Mouse (Mus musculus): ENCODE data around the gene Ntan1. TPM values are rescaled to one million over a fixed set of nuclear protein-coding genes. Genes with fewer than 3 reads are reported as not detected.
A peak's percentile ranks its signal among the peaks of the same experiment; 100 is the strongest.
"Not testable (repeated sequence)": the region's sequence is repeated elsewhere in the genome, so short reads cannot be mapped to it uniquely, and the experiment has no call there.

Ntan1 gene
- 158 and 162 TPM in 2 replicates for polyA plus RNA-seq (2014; fragmentation: Nextera tagmentation; extraction: Ambion mirVana)

DNA sequence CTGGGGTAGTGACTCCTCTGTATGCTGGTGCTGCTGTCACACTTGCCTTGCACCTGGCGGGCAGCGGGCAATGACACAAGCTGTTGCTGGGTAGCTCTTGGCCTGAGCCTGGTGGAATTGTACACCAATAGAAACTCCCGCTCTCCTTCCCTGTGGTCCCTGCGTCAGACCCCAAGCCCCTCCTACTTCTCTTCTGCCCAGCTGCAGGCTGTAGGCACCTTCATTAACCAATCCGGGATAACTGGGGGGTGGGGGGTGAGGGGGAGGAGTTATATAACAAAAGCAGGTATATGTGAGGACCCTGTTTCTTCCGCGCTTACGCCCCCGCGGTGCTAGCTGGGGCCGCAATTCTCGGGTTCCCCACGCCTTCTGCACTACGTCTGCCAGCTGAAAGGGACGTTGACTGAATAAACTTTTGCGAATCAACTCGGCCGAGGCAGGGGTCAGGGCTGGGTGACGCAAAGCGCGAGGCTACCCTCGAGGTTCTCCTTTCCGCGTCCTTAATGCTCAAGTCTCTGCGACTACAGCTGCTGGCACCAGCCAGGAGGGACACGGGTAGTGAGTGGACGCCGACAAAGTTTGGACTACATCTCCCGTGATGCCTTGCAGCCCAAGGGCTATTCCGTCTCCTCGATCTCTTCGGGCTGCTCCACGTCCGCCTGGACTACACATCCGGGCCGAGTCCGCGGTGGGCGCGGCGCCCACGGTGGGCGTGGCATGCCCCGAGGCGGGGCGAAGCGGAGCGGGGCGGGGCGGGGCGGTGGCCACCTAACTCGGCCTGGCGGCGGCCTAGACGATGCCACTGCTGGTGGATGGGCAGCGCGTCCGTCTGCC lies at the start of gene Ntan1:
Gene Ntan1 (plus strand): TSS at position 286 of the 834 bp plus-strand sequence.
- peak; percentile 97 for ATAC-seq (ENCODE audit: insufficient number of reproducible peaks, insufficient read depth, low FRiP score, low read depth)
- H3K27me3 ChIP-seq (ENCODE audit: control insufficient read depth, insufficient read depth, low read length) = no peaks in the 10 kb centered on the region
- peak within 1 kb of the TSS; percentile 95 to 98 for H3K27ac ChIP-seq (replicated peaks in 1 of 2; ENCODE audit: control insufficient read depth in 1 of 2, insufficient read depth in 1 of 2, low read depth in 2 of 2, low read length in 2 of 2)
- H3K4me3 ChIP-seq (ENCODE audit: control insufficient read depth in 1 of 2, insufficient read depth in 1 of 2, low read depth in 1 of 2, low read length in 2 of 2) = peak within 1 kb of the TSS; percentile 71 to 73
- H3K4me2 ChIP-seq (ENCODE audit: low read length) = peak within 1 kb of the TSS; percentile 66
- no peaks in the 10 kb centered on the region for H3K9me3 ChIP-seq (ENCODE audit: control insufficient read depth, low read length)
- peak within 1 kb of the TSS; percentile 84 for H3K9ac ChIP-seq (ENCODE audit: low read length)
- H3K36me3 ChIP-seq (ENCODE audit: control insufficient read depth, insufficient read depth, low read length) = peaks cover 31% of the 10 kb centered on the region
- WGBS = under 1% methylated on average over 52 of the region's 58 CpGs
- H3K4me1 ChIP-seq (ENCODE audit: control insufficient read depth in 2 of 2, insufficient read depth in 2 of 2, low read length in 2 of 2) = peaks cover 0 to 14% of the 10 kb centered on the region in 2 experiments; a peak in 3 of 4 replicates

DNA sequence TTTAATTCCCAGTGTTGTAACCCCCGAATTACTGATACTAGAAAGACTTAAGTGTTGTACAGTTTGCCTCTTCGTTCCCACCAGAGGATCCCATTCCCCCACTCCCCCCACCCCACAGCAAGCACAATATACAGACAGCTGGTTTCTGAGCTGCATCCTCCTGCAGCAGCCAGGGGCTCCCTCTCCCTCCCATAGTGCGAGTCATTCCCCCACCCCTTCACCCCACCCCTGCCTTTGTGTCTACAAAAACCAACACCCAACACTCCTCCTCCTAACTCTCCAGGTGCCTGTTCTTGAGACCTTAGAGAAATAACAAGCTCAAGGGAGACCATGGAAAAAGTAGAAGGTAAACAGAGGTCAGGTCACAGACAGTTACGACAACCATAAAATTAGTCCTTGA lies 47.0 kb upstream of the Ntan1 start:
- H3K36me3 ChIP-seq (ENCODE audit: control insufficient read depth, insufficient read depth, low read length); ATAC-seq (ENCODE audit: insufficient number of reproducible peaks, insufficient read depth, low FRiP score, low read depth); H3K4me2 ChIP-seq (ENCODE audit: low read length); H3K9me3 ChIP-seq (ENCODE audit: control insufficient read depth, low read length); H3K27ac ChIP-seq (replicated peaks in 1 of 2; ENCODE audit: control insufficient read depth in 1 of 2, insufficient read depth in 1 of 2, low read depth in 2 of 2, low read length in 2 of 2); H3K4me1 ChIP-seq (ENCODE audit: control insufficient read depth in 2 of 2, insufficient read depth in 2 of 2, low read length in 2 of 2); H3K9ac ChIP-seq (ENCODE audit: low read length); H3K4me3 ChIP-seq (ENCODE audit: control insufficient read depth in 1 of 2, insufficient read depth in 1 of 2, low read depth in 1 of 2, low read length in 2 of 2); H3K27me3 ChIP-seq (ENCODE audit: control insufficient read depth, insufficient read depth, low read length): not testable (repeated sequence)
- 68% methylated on average over 4 of the region's 4 CpGs for WGBS

DNA sequence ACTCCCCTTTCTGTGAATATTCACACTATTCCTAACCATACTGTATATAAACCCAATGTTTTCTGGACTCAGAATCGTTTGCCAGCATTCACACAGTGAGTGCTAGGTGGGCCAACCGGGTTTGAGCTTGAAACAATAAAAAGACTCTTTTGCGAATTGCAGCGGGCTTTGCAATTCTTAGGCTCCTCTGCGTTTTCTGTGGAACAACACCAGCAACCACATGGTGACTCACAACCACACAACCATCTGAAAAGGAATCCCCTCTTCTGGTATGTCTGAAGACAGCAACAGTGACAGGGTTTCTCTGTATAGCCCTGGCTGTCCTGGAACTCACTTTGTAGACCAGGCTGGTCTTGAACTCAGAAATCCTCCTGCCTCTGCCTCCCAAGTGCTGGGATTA lies 46.6 kb upstream of the Ntan1 start:
- H3K4me1 ChIP-seq (ENCODE audit: control insufficient read depth in 2 of 2, insufficient read depth in 2 of 2, low read length in 2 of 2); H3K9ac ChIP-seq (ENCODE audit: low read length); H3K4me3 ChIP-seq (ENCODE audit: control insufficient read depth in 1 of 2, insufficient read depth in 1 of 2, low read depth in 1 of 2, low read length in 2 of 2); H3K36me3 ChIP-seq (ENCODE audit: control insufficient read depth, insufficient read depth, low read length); H3K27me3 ChIP-seq (ENCODE audit: control insufficient read depth, insufficient read depth, low read length); H3K4me2 ChIP-seq (ENCODE audit: low read length); H3K9me3 ChIP-seq (ENCODE audit: control insufficient read depth, low read length); H3K27ac ChIP-seq (replicated peaks in 1 of 2; ENCODE audit: control insufficient read depth in 1 of 2, insufficient read depth in 1 of 2, low read depth in 2 of 2, low read length in 2 of 2); ATAC-seq (ENCODE audit: insufficient number of reproducible peaks, insufficient read depth, low FRiP score, low read depth): not testable (repeated sequence)
- 86% methylated on average over 5 of the region's 5 CpGs for WGBS

DNA sequence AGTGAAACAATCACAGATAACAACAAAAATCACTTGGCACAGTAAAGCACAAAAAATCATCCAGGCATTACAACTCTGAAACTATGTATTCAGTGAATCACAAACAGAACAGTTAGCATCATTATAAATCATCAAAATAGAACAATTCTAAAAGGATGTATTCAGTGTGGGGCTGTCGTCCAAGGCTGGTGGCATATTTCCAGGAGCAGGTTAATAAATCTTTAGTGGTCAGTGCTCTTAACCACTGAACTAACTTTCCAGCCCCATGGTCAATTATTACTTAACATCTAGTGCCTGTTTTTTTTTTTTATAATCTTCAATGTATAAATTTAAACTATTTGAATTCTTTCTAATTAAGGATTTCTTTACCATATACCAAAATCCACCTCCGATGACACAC lies 44.6 kb upstream of the Ntan1 start:
- not testable (repeated sequence) for H3K4me3 ChIP-seq (ENCODE audit: control insufficient read depth in 1 of 2, insufficient read depth in 1 of 2, low read depth in 1 of 2, low read length in 2 of 2); H3K4me2 ChIP-seq (ENCODE audit: low read length); H3K4me1 ChIP-seq (ENCODE audit: control insufficient read depth in 2 of 2, insufficient read depth in 2 of 2, low read length in 2 of 2); ATAC-seq (ENCODE audit: insufficient number of reproducible peaks, insufficient read depth, low FRiP score, low read depth); H3K27me3 ChIP-seq (ENCODE audit: control insufficient read depth, insufficient read depth, low read length); H3K36me3 ChIP-seq (ENCODE audit: control insufficient read depth, insufficient read depth, low read length); H3K9me3 ChIP-seq (ENCODE audit: control insufficient read depth, low read length); H3K27ac ChIP-seq (replicated peaks in 1 of 2; ENCODE audit: control insufficient read depth in 1 of 2, insufficient read depth in 1 of 2, low read depth in 2 of 2, low read length in 2 of 2); H3K9ac ChIP-seq (ENCODE audit: low read length)
- 83% methylated on average over 2 of the region's 2 CpGs for WGBS

DNA sequence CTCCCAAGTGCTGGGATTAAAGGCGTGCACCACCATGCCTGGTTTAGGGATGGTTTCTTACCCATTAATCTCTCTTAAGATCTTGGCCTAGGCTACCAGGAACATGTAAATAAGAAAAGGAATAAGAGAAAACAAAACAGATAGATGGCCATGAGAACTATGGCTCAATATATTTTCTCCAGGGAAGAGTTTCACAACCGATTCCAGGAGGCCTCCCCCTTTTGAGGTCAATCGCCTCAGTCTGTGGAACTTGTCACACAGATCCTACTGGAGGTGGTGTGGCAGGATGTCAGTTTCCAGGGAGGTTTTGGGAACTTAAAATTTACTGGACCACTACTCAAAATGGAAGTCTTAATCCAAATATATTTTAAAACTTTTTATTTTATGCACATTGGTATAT lies 44.0 kb upstream of the Ntan1 start:
- not testable (repeated sequence) for H3K27me3 ChIP-seq (ENCODE audit: control insufficient read depth, insufficient read depth, low read length); ATAC-seq (ENCODE audit: insufficient number of reproducible peaks, insufficient read depth, low FRiP score, low read depth); H3K9ac ChIP-seq (ENCODE audit: low read length); H3K4me2 ChIP-seq (ENCODE audit: low read length); H3K4me3 ChIP-seq (ENCODE audit: control insufficient read depth in 1 of 2, insufficient read depth in 1 of 2, low read depth in 1 of 2, low read length in 2 of 2); H3K27ac ChIP-seq (replicated peaks in 1 of 2; ENCODE audit: control insufficient read depth in 1 of 2, insufficient read depth in 1 of 2, low read depth in 2 of 2, low read length in 2 of 2); H3K4me1 ChIP-seq (ENCODE audit: control insufficient read depth in 2 of 2, insufficient read depth in 2 of 2, low read length in 2 of 2); H3K9me3 ChIP-seq (ENCODE audit: control insufficient read depth, low read length); H3K36me3 ChIP-seq (ENCODE audit: control insufficient read depth, insufficient read depth, low read length)
- 82% methylated on average over 3 of the region's 3 CpGs for WGBS

DNA sequence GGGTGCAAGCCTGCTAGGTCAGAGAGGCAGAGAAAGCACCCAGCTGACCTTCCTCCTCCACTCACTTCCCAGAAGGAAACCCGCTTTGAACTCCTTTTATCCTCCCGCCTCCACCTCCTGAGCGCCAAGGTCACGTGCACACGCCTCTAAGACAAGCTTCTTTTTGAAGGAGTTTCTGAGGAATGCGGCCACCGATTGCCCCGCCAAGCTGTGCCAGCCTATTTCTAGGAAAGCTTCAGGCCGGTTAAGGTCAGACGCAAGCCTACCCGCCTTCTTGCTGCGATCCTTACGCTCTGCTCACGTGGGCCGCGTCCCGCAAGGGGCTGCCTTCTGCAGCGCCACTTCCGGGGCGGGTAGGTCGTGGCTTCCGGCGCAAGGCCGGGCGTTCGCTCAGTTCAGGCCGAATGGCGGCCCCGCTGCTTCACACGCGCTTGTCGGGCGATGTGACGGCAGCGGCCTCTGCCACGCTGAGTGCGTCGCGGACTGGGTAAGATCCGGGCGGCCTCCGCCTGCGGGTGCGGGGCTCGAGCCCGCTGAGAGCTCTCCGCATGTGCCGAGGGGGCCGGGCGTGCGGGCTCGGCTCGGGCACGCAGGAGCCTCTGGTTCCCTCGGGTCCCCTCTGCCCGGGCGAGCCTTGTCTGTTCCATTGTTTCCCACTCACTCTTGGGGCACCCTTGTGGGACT lies 38.1 kb upstream of the Ntan1 start, which contains the start of gene Rrn3:
Gene Rrn3 (plus strand): TSS at position 356 of the 684 bp plus-strand sequence.
- H3K4me1 ChIP-seq (ENCODE audit: control insufficient read depth in 2 of 2, insufficient read depth in 2 of 2, low read length in 2 of 2) = peaks cover 7 to 12% of the 10 kb centered on the region in 2 experiments
- no peaks in the 10 kb centered on the region for H3K27me3 ChIP-seq (ENCODE audit: control insufficient read depth, insufficient read depth, low read length)
- H3K9ac ChIP-seq (ENCODE audit: low read length) = peak within 1 kb of the TSS; percentile 87
- under 1% methylated on average over 57 of the region's 57 CpGs for WGBS
- H3K27ac ChIP-seq (replicated peaks in 1 of 2; ENCODE audit: control insufficient read depth in 1 of 2, insufficient read depth in 1 of 2, low read depth in 2 of 2, low read length in 2 of 2) = peak within 1 kb of the TSS; percentile 81
- 0 out of 2 replicates have a peak, but pooled peaks cover 9% of the 10 kb centered on the region for H3K9me3 ChIP-seq (ENCODE audit: control insufficient read depth, low read length)
- peak within 1 kb of the TSS; percentile 82 for H3K4me2 ChIP-seq (ENCODE audit: low read length)
- peak; percentile 95 for ATAC-seq (ENCODE audit: insufficient number of reproducible peaks, insufficient read depth, low FRiP score, low read depth)
- H3K4me3 ChIP-seq (ENCODE audit: control insufficient read depth in 1 of 2, insufficient read depth in 1 of 2, low read depth in 1 of 2, low read length in 2 of 2) = peak within 1 kb of the TSS; percentile 73 to 87
- H3K36me3 ChIP-seq (ENCODE audit: control insufficient read depth, insufficient read depth, low read length) = peaks cover 30% of the 10 kb centered on the region

DNA sequence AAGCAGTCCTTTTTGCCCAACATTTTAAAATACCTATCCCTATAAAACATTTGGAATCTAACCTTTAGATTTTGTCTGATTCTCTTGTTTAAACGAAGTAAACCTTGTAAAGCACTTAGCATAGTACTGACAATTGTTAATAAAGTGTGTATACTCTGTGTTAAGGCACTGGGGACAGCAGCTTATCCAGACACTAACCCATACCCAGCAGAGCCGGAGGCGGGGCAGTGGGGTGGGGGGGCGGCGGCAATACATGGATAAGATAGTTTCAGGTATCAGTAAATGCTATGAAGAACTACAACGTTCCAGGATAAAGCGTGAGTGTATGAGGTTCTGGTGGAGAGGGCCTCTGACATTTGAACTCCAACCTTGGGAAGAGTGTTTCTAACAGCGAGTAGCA lies 37.4 kb upstream of the Ntan1 start:
- H3K9me3 ChIP-seq (ENCODE audit: control insufficient read depth, low read length) = 0 out of 2 replicates have a peak, but pooled peaks cover 9% of the 10 kb centered on the region
- no peak overlapping the region; a peak in 1 of 4 replicates for H3K27ac ChIP-seq (replicated peaks in 1 of 2; ENCODE audit: control insufficient read depth in 1 of 2, insufficient read depth in 1 of 2, low read depth in 2 of 2, low read length in 2 of 2)
- no peaks in the 10 kb centered on the region for H3K27me3 ChIP-seq (ENCODE audit: control insufficient read depth, insufficient read depth, low read length)
- no peak for ATAC-seq (ENCODE audit: insufficient number of reproducible peaks, insufficient read depth, low FRiP score, low read depth)
- H3K9ac ChIP-seq (ENCODE audit: low read length) = peak overlapping the region; percentile 87
- H3K36me3 ChIP-seq (ENCODE audit: control insufficient read depth, insufficient read depth, low read length) = peaks cover 37% of the 10 kb centered on the region
- WGBS = 27% methylated on average over 8 of the region's 8 CpGs
- H3K4me2 ChIP-seq (ENCODE audit: low read length) = peak overlapping the region; percentile 82
- H3K4me1 ChIP-seq (ENCODE audit: control insufficient read depth in 2 of 2, insufficient read depth in 2 of 2, low read length in 2 of 2) = peaks cover 7 to 12% of the 10 kb centered on the region in 2 experiments
- peak overlapping the region; percentile 73 to 87 for H3K4me3 ChIP-seq (ENCODE audit: control insufficient read depth in 1 of 2, insufficient read depth in 1 of 2, low read depth in 1 of 2, low read length in 2 of 2)

Measured in heart, embryonic 14.5 days (tissue).